9 mouse cellular contexts compared by ENCODE assay signal in genomic region chr2:14603784-14604781, GRCm38 (mm10). TPM values are rescaled to one million over a fixed set of nuclear protein-coding genes. Genes with fewer than 3 reads are reported as not detected.
DNase-seq lines count a peak whose midpoint lies in the region; ATAC-seq and TF ChIP-seq lines count a peak whose summit lies in the region.
"Had no signal": no experiment of that assay in that cellular context is flagged by ENCODE, and none has a peak within 500 bp of the region (broad histone marks: within the 10 kb centered on the region; RNA-seq: fewer than 3 reads in every experiment).

No protein-coding gene starts in this region.

- peak overlapping the region; percentile 89 for H3K4me2 ChIP-seq in forebrain, embryonic 13.5 days
- peak overlapping the region; percentile 95 for H3K4me2 ChIP-seq in liver, postnatal 0 days (ENCODE audit: low read depth, low read length)
- H3K4me2 ChIP-seq in neural tube, embryonic 15.5 days, result peak overlapping the region; percentile 100

- no peaks in the 10 kb centered on the region for H3K36me3 ChIP-seq in forebrain, embryonic 13.5 days (ENCODE audit: poor library complexity, severe bottlenecking)
- no peaks in the 10 kb centered on the region for H3K36me3 ChIP-seq in liver, postnatal 0 days (replicated peaks; ENCODE audit: insufficient read depth, low read length)
- no peaks in the 10 kb centered on the region for H3K36me3 ChIP-seq in neural tube, embryonic 15.5 days
- H3K36me3 ChIP-seq in thymus, adult 2 months (ENCODE audit: control insufficient read depth, insufficient read depth, low read length), result no peaks in the 10 kb centered on the region
- H3K36me3 ChIP-seq: G1E had no signal

- TF ChIP-seq POLR2A in thymus, adult 2 months (IDR thresholded peaks at IDR 0.05; ENCODE audit: control insufficient read depth, extremely low read depth, insufficient read depth, low read length, poor library complexity), result no peak

- peak overlapping the region; percentile 83 for H3K9ac ChIP-seq in forebrain, embryonic 13.5 days
- peak overlapping the region; percentile 63 for H3K9ac ChIP-seq in liver, postnatal 0 days (replicated peaks)
- H3K9ac ChIP-seq in neural tube, embryonic 15.5 days (replicated peaks), result peak overlapping the region; percentile 56

- H3K4me3 ChIP-seq in forebrain, embryonic 13.5 days, result peak overlapping the region; percentile 68
- H3K4me3 ChIP-seq in liver, postnatal 0 days (ENCODE audit: low read depth, low read length), result peak overlapping the region; percentile 61
- H3K4me3 ChIP-seq in neural tube, embryonic 15.5 days (replicated peaks), result peak overlapping the region; percentile 67
- peak overlapping the region; percentile 32 for H3K4me3 ChIP-seq in thymus, adult 2 months (ENCODE audit: control insufficient read depth, insufficient read depth, low read length)

- H3K27me3 ChIP-seq in forebrain, embryonic 13.5 days, result no peaks in the 10 kb centered on the region
- peaks cover 6% of the 10 kb centered on the region; the same call in 1 of the 2 replicates for H3K27me3 ChIP-seq in liver, postnatal 0 days (ENCODE audit: insufficient read depth, low read length)
- peaks cover 17% of the 10 kb centered on the region for H3K27me3 ChIP-seq in neural tube, embryonic 15.5 days (replicated peaks)
- peaks cover 7% of the 10 kb centered on the region for H3K27me3 ChIP-seq in thymus, adult 2 months (ENCODE audit: control insufficient read depth, insufficient read depth, low read length)

- H3K4me1 ChIP-seq in forebrain, embryonic 13.5 days, result peaks cover 30% of the 10 kb centered on the region
- H3K4me1 ChIP-seq in liver, postnatal 0 days (ENCODE audit: insufficient read depth), result peaks cover 10% of the 10 kb centered on the region; the same call in 1 of the 2 replicates
- peaks cover 16% of the 10 kb centered on the region for H3K4me1 ChIP-seq in neural tube, embryonic 15.5 days
- H3K4me1 ChIP-seq in thymus, adult 2 months (replicated peaks; ENCODE audit: control insufficient read depth, insufficient read depth, low read length), result peaks cover 9% of the 10 kb centered on the region; the same call in 1 of the 2 replicates

- DNase-seq in 3134 (ENCODE audit: extremely low read depth, insufficient read length, low spot score), result peak; percentile 75
- peak; percentile 71 for DNase-seq in brain, adult 2 months (ENCODE audit: low read depth, low spot score)
- peak; percentile 81 to 82 for DNase-seq in heart, postnatal 10 days
- DNase-seq in kidney, postnatal 4 days, result peak; percentile 73 to 81
- peak; percentile 57 for DNase-seq in liver, postnatal 0 days
- DNase-seq in thymus, adult 2 months, result peak; percentile 34

- WGBS in forebrain, embryonic 13.5 days, result under 1% methylated on average over 79 of the region's 83 CpGs
- WGBS in liver, postnatal 0 days (ENCODE audit: insufficient replicate concordance), result under 1% methylated on average over 78 of the region's 83 CpGs
- WGBS in neural tube, embryonic 15.5 days, result under 1% methylated on average over 80 of the region's 83 CpGs
- under 1% methylated on average over 72 of the region's 83 CpGs for WGBS in thymus, adult 2 months

- H3K9me3 ChIP-seq in forebrain, embryonic 13.5 days (replicated peaks), result no peaks in the 10 kb centered on the region
- no peaks in the 10 kb centered on the region for H3K9me3 ChIP-seq in liver, postnatal 0 days (ENCODE audit: low read length)
- H3K9me3 ChIP-seq in neural tube, embryonic 15.5 days (replicated peaks), result no peaks in the 10 kb centered on the region
- H3K9me3 ChIP-seq: G1E had no signal

- intact Hi-C loops in heart, postnatal 10 days (cut with DNase I), result loop anchor here (2.0 to 5.0 kb wide), 3 partner anchors 51 to 107 kb away; no protein-coding TSS in a partner anchor

- peak; percentile 95 for ATAC-seq in forebrain, embryonic 13.5 days
- peak; percentile 76 for ATAC-seq in liver, postnatal 0 days
- ATAC-seq in neural tube, embryonic 15.5 days (ENCODE audit: low FRiP score), result peak; percentile 90

- H3K27ac ChIP-seq in forebrain, embryonic 13.5 days, result peak overlapping the region; percentile 68
- peak overlapping the region; percentile 39; the same call in 1 of the 2 replicates for H3K27ac ChIP-seq in liver, postnatal 0 days (ENCODE audit: low read depth)
- peak overlapping the region; percentile 69 for H3K27ac ChIP-seq in neural tube, embryonic 15.5 days (replicated peaks)
- no peak overlapping the region for H3K27ac ChIP-seq in thymus, adult 2 months (ENCODE audit: control insufficient read depth, insufficient read depth, low read length)

- no peak for TF ChIP-seq EP300 in liver, postnatal 0 days (IDR thresholded peaks at IDR 0.05; ENCODE audit: low read depth)

- TF ChIP-seq CTCF in liver, postnatal 0 days (IDR thresholded peaks at IDR 0.05; ENCODE audit: low read depth), result peak; percentile 11; the same call in 1 of the 2 replicates
- no peak for TF ChIP-seq CTCF in thymus, adult 2 months (IDR thresholded peaks at IDR 0.05; ENCODE audit: borderline replicate concordance, control insufficient read depth, extremely low read depth, insufficient read depth, low read length, poor library complexity)

RNA-seq across cellular contexts. Expression of gene Cacnb2, which starts 1.2 kb away (rescaled TPM):
- polyA plus RNA-seq in forebrain, embryonic 13.5 days (2015; fragmentation: Nextera tagmentation; extraction: Ambion mirVana), result 3.3 and 3.5 TPM in 2 replicates
- total RNA-seq in heart, postnatal 10 days (2021), result 10 to 100 TPM; 60.1 to 74.8 TPM
- polyA plus RNA-seq in liver, postnatal 0 days (2015; fragmentation: Nextera tagmentation; extraction: Ambion mirVana), result 0.11 and 0.24 TPM in 2 replicates
- 6.0 and 6.9 TPM in 2 replicates for polyA plus RNA-seq in neural tube, embryonic 15.5 days (2015; fragmentation: Nextera tagmentation; extraction: Ambion mirVana)
- polyA plus RNA-seq in thymus, adult 2 months (2012; rRNA removed), result 0.41 and 1.6 TPM in 2 replicates
- polyA plus RNA-seq: G1E had no signal
